Mouse (Mus musculus) bone marrow macrophage, adult 2 months (primary cell): ENCODE results near the gene Dvl2.
"Not testable (repeated sequence)": the region's sequence is repeated elsewhere in the genome, so short reads cannot be mapped to it uniquely, and the experiment has no call there.

Source experiments
- CTCF ChIP-seq: IDR thresholded peaks from 2 replicates; pipeline ENCODE4 v1.5.1; 2012; ENCODE audit warnings: low read depth, mild to moderate bottlenecking, low read length, moderate library complexity
- POLR2A ChIP-seq: IDR thresholded peaks from 2 replicates; pipeline ENCODE4 v1.6.1; 2012; ENCODE audit warnings: mild to moderate bottlenecking, low read depth, low read length, borderline replicate concordance

GRCm38 (mm10) chr11:70016177-70016576 lies 15.8 kb downstream of the Dvl2 start:
- not testable (repeated sequence) for TF ChIP-seq POLR2A, CTCF
